Mouse (Mus musculus) limb, embryonic 13.5 days (tissue): ENCODE data around the gene Nudt12. TPM values are rescaled to one million over a fixed set of nuclear protein-coding genes. Genes with fewer than 3 reads are reported as not detected.

Experiments used
- ATAC-seq: fragments of 200-750 bp; cut with Nextera tagmentation; 2 replicates; pipeline ENCODE4 v1.8.0; 2017; ENCODE audit warnings: low read depth, moderate number of reproducible peaks, moderate TSS enrichment; ENCODE audit not compliant: low FRiP score
- H3K27ac ChIP-seq: fragments of 300-500 bp; sonication (generic); 2 replicates; pipeline ENCODE4 v1.5.1; 2015; ENCODE audit warnings: inconsistent platforms, mild to moderate bottlenecking, moderate library complexity
- H3K27me3 ChIP-seq: fragments of 300-500 bp; sonication (generic); 2 replicates; pipeline ENCODE4 v1.6.1; 2015; ENCODE audit warnings: mild to moderate bottlenecking, inconsistent platforms
- H3K36me3 ChIP-seq: fragments of 300-500 bp; sonication (generic); 2 replicates; pipeline ENCODE4 v1.6.1; 2015; ENCODE audit warnings: inconsistent platforms, mild to moderate bottlenecking, moderate library complexity
- H3K4me1 ChIP-seq: fragments of 300-500 bp; sonication (generic); 2 replicates; pipeline ENCODE4 v1.6.1; 2015; ENCODE audit warnings: inconsistent platforms
- H3K4me2 ChIP-seq: fragments of 300-500 bp; sonication (generic); replicated peaks from 2 replicates; pipeline ENCODE4 v1.6.1; 2015; ENCODE audit warnings: inconsistent platforms, mild to moderate bottlenecking, moderate library complexity
- H3K4me3 ChIP-seq: fragments of 300-500 bp; sonication (generic); 2 replicates; pipeline ENCODE4 v1.5.1; 2015; ENCODE audit warnings: moderate library complexity, mild to moderate bottlenecking, inconsistent platforms
- H3K9ac ChIP-seq: fragments of 300-500 bp; sonication (generic); 2 replicates; pipeline ENCODE4 v1.6.1; 2015; ENCODE audit warnings: mild to moderate bottlenecking, inconsistent platforms
- H3K9me3 ChIP-seq: fragments of 300-500 bp; sonication (generic); 2 replicates; pipeline ENCODE4 v1.6.1; 2016; ENCODE audit warnings: inconsistent platforms
- WGBS: fragments of 180-500 bp; shearing (Covaris S2); methylation state at CpG from one replicate; pipeline ENCODE4 v1.1.7; 2015; 5-methylcytosine and 5-hydroxymethylcytosine counted together
- polyA plus RNA-seq: library from polyadenylated mRNA; unstranded; fragments of >200 nt; fragmentation: Nextera tagmentation; extraction: Ambion mirVana; gene quantifications from 2 replicates; pipeline ENCODE4 v1.2.1, GENCODE M21; 2015

Nudt12 gene
- polyA plus RNA-seq: 6.3 and 6.4 TPM in 2 replicates

DNA sequence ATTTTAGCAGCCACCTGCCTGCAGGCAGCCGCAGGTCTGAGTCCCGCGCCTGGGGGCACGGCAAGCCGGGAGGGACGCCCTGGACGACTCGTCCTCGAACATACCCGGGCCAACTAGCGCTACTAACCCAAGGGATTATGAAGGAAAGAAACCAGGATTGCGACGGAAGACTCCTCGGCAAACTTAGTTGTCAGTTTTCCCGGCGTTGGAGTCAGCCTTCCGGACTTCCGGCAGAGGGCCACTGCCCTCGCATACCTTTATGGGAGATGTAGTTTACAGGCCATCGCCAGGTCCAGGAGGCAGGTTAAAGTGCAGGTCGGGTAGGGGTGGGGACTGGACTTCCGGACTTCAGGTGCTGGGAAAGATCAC is at the start of gene Nudt12:
Gene Nudt12 (minus strand): TSS at position 282 of the 369 bp plus-strand sequence.
- WGBS: under 1% methylated on average over 22 of the region's 22 CpGs
- peak within 1 kb of the TSS; percentile 72 for H3K4me2 ChIP-seq
- peak within 1 kb of the TSS; percentile 72 for H3K4me3 ChIP-seq
- no peaks in the 10 kb centered on the region for H3K9me3 ChIP-seq
- H3K36me3 ChIP-seq: no peaks in the 10 kb centered on the region
- H3K27me3 ChIP-seq: no peaks in the 10 kb centered on the region
- peak within 1 kb of the TSS; percentile 79 for H3K9ac ChIP-seq
- ATAC-seq: peak; percentile 71
- H3K4me1 ChIP-seq: peaks cover 6% of the 10 kb centered on the region; the same call in 1 of the 2 replicates
- H3K27ac ChIP-seq: peak within 1 kb of the TSS; percentile 52

DNA sequence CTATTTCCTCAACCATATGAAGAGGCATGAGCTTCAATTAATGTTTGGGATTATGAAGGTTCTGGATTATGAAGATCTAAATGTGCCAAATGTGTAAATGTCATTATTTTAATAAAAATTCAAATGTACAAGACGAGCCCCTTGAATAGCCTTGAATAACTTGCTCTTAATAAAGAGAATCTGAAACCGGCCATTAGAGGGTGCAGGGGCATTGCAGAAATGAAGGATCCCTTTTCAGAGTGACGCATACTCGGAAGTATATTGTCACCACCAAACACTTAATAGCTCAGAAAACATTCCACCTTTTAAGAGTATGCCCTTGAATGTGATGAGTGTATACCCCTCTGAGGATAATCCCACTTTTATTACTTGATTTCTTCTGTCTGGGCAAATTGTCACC is 40.1 kb upstream of the Nudt12 start:
- Histone ChIP-seq H3K4me1 (no peaks in the 10 kb centered on the region), H3K4me2 (no peak overlapping the region), H3K27ac (no peak overlapping the region), H3K36me3 (no peaks in the 10 kb centered on the region), H3K4me3 (no peak overlapping the region), H3K9ac (no peak overlapping the region), H3K27me3 (no peaks in the 10 kb centered on the region), H3K9me3 (no peaks in the 10 kb centered on the region)
- ATAC-seq: no peak
- WGBS: 69% methylated on average over 4 of the region's 4 CpGs

DNA sequence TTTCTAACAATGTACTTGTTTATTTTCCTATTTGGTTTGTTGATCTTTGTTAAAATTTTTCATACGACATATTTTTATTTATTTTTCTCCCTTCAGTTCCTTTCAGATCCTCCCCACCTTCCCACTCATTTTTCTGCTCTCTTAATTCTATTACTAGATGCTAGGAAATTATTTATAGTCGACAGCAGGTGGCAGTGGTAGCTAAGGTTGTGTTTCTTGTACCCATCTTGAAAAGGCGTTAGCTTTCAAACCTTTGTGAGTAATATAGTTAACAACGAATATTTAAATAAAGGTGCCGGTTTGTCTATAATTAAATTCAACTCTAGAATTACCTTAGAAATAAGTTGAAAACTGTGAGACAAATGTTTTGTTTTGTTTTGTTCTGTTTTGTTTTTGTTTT is 26.6 kb upstream of the Nudt12 start:
- Histone ChIP-seq H3K36me3 (no peaks in the 10 kb centered on the region), H3K27ac (no peak overlapping the region), H3K4me3 (no peak overlapping the region), H3K9me3 (no peaks in the 10 kb centered on the region), H3K9ac (no peak overlapping the region), H3K4me2 (no peak overlapping the region), H3K4me1 (no peaks in the 10 kb centered on the region), H3K27me3 (no peaks in the 10 kb centered on the region)
- no peak for ATAC-seq
- WGBS: 45% methylated on average over 5 of the region's 5 CpGs

DNA sequence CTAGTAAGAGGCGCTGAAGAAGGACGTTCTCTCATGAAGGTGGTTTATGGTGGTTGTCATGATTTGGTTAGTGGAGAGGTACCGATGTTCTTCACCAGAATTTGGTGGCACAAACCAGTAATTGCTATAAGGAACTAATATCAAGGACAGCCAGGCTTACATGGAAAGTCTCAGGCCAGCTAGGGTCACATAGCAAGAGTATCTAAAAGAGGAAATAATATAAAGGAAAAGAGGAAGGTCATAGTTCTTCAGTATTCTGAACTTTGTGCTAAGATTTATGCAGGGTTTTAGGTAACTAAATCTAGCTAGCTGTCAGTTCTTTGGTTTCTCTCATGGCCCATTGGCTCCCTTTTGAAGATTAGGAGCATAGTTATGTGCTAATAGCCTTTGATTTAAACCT is 20.3 kb upstream of the Nudt12 start:
- Histone ChIP-seq H3K9ac (no peak overlapping the region), H3K27ac (no peak overlapping the region), H3K4me2 (no peak overlapping the region), H3K27me3 (no peaks in the 10 kb centered on the region), H3K4me1 (no peaks in the 10 kb centered on the region), H3K4me3 (no peak overlapping the region), H3K9me3 (no peaks in the 10 kb centered on the region), H3K36me3 (no peaks in the 10 kb centered on the region)
- no peak for ATAC-seq
- 86% methylated on average over 3 of the region's 3 CpGs for WGBS

DNA sequence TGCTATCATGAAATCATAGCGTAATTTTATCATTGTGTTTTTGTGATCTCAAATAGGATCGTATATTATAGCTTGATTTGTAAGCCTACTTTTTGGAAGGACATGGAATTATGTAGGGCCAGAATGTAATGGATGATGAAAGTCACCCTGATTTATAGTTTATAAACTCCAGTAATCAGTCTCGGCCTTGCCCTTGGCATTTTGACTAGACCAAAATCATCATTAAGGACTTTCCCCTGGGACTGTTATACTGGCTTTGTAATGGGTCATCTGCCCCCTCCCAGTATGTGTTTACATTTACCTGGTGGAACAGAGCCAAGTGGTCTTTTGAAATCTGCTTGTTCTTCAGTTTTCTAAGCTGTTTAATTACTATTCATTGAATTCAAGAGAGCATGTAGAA is 13.2 kb upstream of the Nudt12 start:
- Histone ChIP-seq H3K9ac (no peak overlapping the region), H3K36me3 (no peaks in the 10 kb centered on the region), H3K4me1 (no peaks in the 10 kb centered on the region), H3K4me3 (no peak overlapping the region), H3K27me3 (no peaks in the 10 kb centered on the region), H3K9me3 (no peaks in the 10 kb centered on the region), H3K27ac (no peak overlapping the region), H3K4me2 (no peak overlapping the region)
- WGBS: 72% methylated on average over 3 of the region's 3 CpGs
- ATAC-seq: no peak

DNA sequence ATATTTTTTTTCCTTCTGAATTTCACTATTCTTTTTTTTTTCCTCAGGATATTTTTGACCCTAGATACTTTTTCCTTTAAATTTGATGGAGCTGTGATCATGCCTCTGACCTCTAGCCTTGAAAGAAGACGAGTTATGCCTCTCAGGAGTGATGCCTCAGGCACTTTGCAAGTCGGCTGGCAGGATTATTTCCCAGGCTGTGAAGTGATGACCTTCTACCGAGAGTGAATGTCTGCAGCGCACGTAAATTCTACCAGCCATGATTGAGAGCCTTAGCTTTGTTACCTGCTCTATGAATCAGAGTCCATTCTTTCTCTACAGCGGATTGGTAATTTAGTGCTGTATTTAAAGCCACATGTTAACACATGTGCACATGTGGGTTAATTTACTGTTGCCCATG is 11.3 kb upstream of the Nudt12 start:
- ATAC-seq: no peak
- no peak overlapping the region for H3K4me3 ChIP-seq
- no peaks in the 10 kb centered on the region for H3K36me3 ChIP-seq
- WGBS: 24% methylated on average over 6 of the region's 6 CpGs
- H3K9ac ChIP-seq: no peak overlapping the region
- H3K9me3 ChIP-seq: no peaks in the 10 kb centered on the region
- no peaks in the 10 kb centered on the region for H3K27me3 ChIP-seq
- no peak overlapping the region for H3K27ac ChIP-seq
- no peak overlapping the region for H3K4me2 ChIP-seq
- no peaks in the 10 kb centered on the region for H3K4me1 ChIP-seq

DNA sequence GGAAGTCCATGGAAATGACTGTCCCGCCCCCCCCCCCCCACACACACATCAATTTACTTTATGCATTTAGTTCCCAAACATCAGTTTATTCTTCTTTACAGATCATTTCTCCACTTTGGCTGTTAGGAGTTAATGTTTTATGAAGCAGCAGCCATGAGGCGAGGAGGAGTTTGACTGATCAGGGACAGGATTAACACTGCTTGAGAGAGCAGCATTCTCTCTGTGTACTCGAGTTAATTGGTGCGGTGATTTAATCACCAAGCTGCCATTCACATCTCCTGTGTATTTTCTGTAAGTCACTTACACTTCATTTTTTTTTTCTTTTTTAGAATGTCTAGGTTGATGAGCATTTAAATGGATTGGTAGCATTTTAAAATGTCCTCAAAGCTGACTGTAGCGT is 10.8 kb upstream of the Nudt12 start:
- 52% methylated on average over 5 of the region's 5 CpGs for WGBS
- no peaks in the 10 kb centered on the region for H3K9me3 ChIP-seq
- ATAC-seq: no peak
- H3K36me3 ChIP-seq: no peaks in the 10 kb centered on the region
- H3K9ac ChIP-seq: no peak overlapping the region
- no peaks in the 10 kb centered on the region for H3K27me3 ChIP-seq
- no peak overlapping the region for H3K4me2 ChIP-seq
- H3K27ac ChIP-seq: no peak overlapping the region
- H3K4me3 ChIP-seq: no peak overlapping the region
- H3K4me1 ChIP-seq: no peaks in the 10 kb centered on the region

DNA sequence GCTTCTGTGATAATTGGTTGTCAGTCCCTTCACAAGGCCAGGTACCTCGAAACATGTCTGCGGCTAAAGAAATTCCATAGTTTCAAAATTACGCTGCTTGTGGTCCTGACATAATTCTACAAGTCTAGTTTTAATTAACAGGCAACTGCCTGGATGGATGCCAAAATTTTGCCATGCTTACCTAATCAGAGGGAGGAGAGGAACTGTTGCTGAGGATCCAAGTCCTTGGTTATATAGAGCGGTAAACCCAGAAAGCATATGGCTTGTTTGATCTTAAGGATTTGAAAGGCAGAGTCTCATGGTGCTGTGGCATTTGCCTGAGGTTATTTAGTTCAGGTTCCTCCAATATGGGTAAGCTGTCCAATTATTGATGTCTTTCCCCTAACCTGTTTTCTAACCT is 5.5 kb upstream of the Nudt12 start:
- Histone ChIP-seq H3K9me3 (no peaks in the 10 kb centered on the region), H3K4me3 (no peak overlapping the region), H3K4me1 (no peaks in the 10 kb centered on the region), H3K27me3 (no peaks in the 10 kb centered on the region), H3K4me2 (no peak overlapping the region), H3K27ac (no peak overlapping the region), H3K36me3 (no peaks in the 10 kb centered on the region), H3K9ac (no peak overlapping the region)
- ATAC-seq: no peak
- 52% methylated on average over 4 of the region's 4 CpGs for whole genome bisulfite sequencing

DNA sequence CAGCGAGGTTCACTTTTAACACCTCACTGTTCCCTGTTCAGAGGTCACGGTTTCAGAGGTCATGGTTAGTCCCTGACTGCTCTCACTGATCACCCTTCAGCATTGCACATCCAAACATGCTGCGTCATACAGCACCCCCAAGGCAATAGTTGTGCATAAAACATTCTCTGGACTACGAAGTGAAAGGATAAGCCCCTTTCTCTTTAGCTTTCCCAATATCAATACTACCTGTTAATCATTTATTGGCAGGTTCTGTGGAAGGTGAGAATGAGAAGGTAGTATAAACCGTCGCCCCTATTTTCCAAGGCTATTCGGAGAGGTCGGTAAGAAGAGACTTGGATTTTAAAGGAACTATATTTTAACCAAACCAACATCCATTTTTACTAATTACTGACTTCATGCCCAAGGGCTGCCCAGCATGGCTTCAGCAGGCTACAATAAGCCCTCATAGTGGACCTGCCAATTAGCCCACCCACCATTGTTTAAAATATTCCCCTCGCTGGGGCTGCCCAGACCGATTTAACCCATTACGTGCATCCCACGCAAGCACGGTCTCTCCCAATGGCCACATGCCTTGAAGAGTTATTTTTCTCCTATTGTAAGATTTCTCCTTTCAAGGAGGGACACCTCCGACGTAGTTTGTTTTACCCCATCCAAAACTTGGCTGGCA is 616 bp downstream of the Nudt12 start:
- WGBS: 9% methylated on average over 15 of the region's 15 CpGs

DNA sequence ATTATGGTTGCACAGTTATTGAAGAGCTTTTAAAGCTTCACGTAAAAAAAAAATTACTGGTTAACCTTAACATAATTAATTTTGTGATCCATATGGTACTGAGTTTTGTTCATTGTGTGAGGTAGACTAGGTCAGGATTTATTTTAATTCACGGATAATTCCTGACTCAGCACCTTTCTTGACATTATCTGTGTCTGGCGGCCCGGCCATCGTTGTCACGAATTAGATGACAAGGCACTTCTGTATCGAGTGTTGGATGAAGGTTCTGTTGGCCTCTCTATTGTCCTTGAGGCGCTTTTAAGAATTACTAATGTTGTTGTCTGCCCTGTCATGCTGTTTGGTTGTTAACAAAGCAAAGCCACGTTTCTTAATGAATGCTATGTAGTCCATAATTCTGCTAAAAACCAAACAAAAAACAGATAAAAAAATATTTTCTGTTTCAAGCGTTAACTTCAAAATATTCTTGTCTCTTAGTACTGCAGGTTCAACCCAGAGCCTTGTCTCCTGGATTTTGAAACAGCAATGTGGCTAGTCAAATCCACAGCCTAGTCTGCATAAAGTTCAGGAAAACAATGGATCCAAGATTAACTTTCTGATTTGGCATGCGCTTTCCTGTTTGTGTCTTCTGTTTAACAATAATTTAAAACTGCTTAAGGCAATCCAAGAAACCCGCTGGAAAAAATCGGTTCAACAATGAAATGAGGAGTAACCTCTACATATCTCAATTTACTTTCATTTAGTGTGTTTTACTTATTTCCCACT is 1.4 kb downstream of the Nudt12 start:
- WGBS: 82% methylated on average over 13 of the region's 13 CpGs
- Histone ChIP-seq H3K4me3 (no peak overlapping the region), H3K4me1 (peaks cover 6% of the 10 kb centered on the region; the same call in 1 of the 2 replicates), H3K27me3 (no peaks in the 10 kb centered on the region), H3K4me2 (peak overlapping the region; percentile 72; the same call in 1 of the 2 replicates), H3K9me3 (no peaks in the 10 kb centered on the region), H3K27ac (no peak overlapping the region), H3K9ac (no peak overlapping the region), H3K36me3 (no peaks in the 10 kb centered on the region)
- ATAC-seq: no peak

More for the DNA sequence above, 616 bp downstream of the Nudt12 start:
- H3K4me1 ChIP-seq: peaks cover 6% of the 10 kb centered on the region; the same call in 1 of the 2 replicates
- peak overlapping the region; percentile 72 for H3K4me3 ChIP-seq
- peak; percentile 41; the same call in 1 of the 2 replicates for ATAC-seq
- peak overlapping the region; percentile 72 for H3K4me2 ChIP-seq
- no peaks in the 10 kb centered on the region for H3K27me3 ChIP-seq
- peak overlapping the region; percentile 79 for H3K9ac ChIP-seq
- H3K27ac ChIP-seq: peak overlapping the region; percentile 52
- no peaks in the 10 kb centered on the region for H3K36me3 ChIP-seq
- no peaks in the 10 kb centered on the region for H3K9me3 ChIP-seq

DNA sequence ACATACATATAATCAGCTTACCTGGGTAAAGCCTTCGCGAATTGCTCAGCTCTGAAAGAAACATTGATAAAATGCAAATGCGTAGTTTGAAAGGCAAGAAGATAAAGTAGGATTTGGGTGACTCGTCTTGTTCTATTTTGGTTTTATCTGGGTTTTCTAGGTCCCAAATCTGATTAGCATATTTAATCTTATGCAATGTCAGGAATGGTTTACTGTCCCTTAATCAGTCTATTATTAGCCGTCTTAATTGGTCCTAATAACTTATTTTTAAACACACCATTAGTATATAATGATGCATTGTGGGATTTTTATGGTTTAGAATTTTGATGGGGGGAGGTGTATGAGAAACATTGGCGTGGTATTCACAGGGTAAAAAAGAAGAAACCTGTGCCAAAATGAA is 21.9 kb downstream of the Nudt12 start, which contains the start of gene Pdzph1:
Gene Pdzph1 (minus strand): TSS at position 101 of the 400 bp plus-strand sequence.
- Histone ChIP-seq H3K27me3 (no peaks in the 10 kb centered on the region), H3K4me1 (no peaks in the 10 kb centered on the region), H3K27ac (no peak within 1 kb of the TSS), H3K4me2 (no peak within 1 kb of the TSS), H3K4me3 (no peak within 1 kb of the TSS), H3K9ac (no peak within 1 kb of the TSS), H3K36me3 (no peaks in the 10 kb centered on the region), H3K9me3 (no peaks in the 10 kb centered on the region)
- ATAC-seq: no peak
- WGBS: 80% methylated on average over 6 of the region's 6 CpGs

DNA sequence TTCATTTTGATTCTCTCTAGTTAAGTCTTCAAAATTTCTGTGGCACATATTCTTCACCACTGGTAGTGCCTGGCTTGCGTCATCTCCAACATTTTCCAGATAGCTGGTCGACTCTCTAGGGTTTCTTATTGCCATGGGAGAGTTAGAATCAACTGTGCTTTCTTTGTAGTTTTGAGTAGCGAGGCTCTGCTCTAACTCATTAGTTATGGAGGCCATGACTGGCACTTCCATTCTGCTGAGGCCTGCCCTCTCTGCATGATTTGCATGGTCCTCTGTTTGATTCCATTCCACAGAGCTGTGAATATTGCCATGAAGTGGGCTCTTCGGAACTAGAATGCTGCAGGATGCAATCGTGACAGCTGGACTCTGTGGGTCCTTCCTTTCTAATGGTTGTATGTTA is 39.9 kb downstream of the Nudt12 start:
- no peak overlapping the region for H3K9ac ChIP-seq
- H3K4me1 ChIP-seq: 0 out of 2 replicates have a peak, but pooled peaks cover 2% of the 10 kb centered on the region
- H3K27me3 ChIP-seq: no peaks in the 10 kb centered on the region
- H3K4me3 ChIP-seq: no peak overlapping the region
- no peaks in the 10 kb centered on the region for H3K36me3 ChIP-seq
- WGBS: 69% methylated on average over 5 of the region's 5 CpGs
- ATAC-seq: no peak
- H3K27ac ChIP-seq: no peak overlapping the region
- no peaks in the 10 kb centered on the region for H3K9me3 ChIP-seq
- H3K4me2 ChIP-seq: no peak overlapping the region
